Mouse (Mus musculus): Measurements from ENCODE around the gene Nfe2. TPM values are rescaled to one million over a fixed set of nuclear protein-coding genes. Genes with fewer than 3 reads are reported as not detected.

Gene Nfe2
- polyA plus RNA-seq, 1 experiment, result 8.9 TPM

DNA sequence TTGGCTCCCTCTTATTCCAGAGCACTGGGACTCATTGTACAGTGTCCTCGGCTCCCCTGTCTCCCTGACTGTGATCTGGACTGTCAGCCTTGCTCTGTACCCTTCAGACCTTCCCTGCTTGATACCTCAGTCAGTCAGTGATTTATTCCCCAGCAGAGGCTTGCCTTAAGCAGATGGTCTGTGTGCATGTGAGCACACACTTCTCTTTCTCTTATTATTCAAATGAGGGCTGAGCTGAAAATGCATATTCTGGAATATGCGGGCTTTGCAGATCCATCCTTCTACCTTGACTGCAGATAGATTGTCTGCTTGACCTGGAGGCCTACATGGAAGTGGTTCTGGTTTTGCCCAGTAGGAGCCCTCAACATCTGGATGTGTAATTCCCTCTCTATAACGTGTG, 39.8 kb upstream of the Nfe2 start:
- Histone ChIP-seq H3K4me1 (ENCODE audit: control insufficient read depth, insufficient read depth, low read length) (peaks cover 6% of the 10 kb centered on the region), H3K27ac (ENCODE audit: control insufficient read depth, insufficient read depth, low read depth, low read length) (no peak overlapping the region)

DNA sequence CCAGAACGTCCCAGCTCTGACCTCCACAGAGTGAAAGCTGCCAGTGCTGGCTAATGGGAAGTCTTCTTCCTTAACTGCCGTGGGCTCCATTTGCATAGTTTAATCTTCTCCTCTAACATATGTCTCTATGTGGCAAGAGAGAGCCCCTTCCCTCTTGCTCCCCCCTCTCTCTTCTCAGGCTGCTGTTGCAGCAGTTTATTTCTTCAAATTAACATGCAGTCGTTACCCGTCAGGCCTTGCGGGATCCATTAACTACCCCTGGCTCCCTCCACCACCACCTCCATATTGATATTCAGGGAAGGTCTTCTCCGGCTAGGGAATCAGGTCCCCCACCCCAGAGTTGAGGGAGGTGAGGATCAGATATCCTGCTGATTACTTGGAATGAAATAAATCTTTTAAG, 39.1 kb upstream of the Nfe2 start:
- Histone ChIP-seq H3K27me3 (ENCODE audit: control insufficient read depth, insufficient read depth, low read length) (no peaks in the 10 kb centered on the region), H3K27ac (ENCODE audit: control insufficient read depth, insufficient read depth, low read depth, low read length) (no peak overlapping the region), H3K4me3 (ENCODE audit: control insufficient read depth, low read depth, low read length) (no peak overlapping the region), H3K4me1 (ENCODE audit: control insufficient read depth, insufficient read depth, low read length) (peaks cover 6% of the 10 kb centered on the region), H3K36me3 (ENCODE audit: control insufficient read depth, insufficient read depth, low read length) (no peaks in the 10 kb centered on the region; the same call in 1 of the 2 replicates)
- TF ChIP-seq CTCF (IDR thresholded peaks at IDR 0.05; ENCODE audit: control insufficient read depth, insufficient read depth, insufficient replicate concordance, low read depth, low read length), result no peak
- TF ChIP-seq POLR2A (IDR thresholded peaks at IDR 0.05; ENCODE audit: control insufficient read depth, low read depth, low read length), result no peak

More for the DNA sequence above, 39.8 kb upstream of the Nfe2 start:
- H3K4me3 ChIP-seq (ENCODE audit: control insufficient read depth, low read depth, low read length), result no peak overlapping the region
- H3K27me3 ChIP-seq (ENCODE audit: control insufficient read depth, insufficient read depth, low read length), result no peaks in the 10 kb centered on the region
- H3K36me3 ChIP-seq (ENCODE audit: control insufficient read depth, insufficient read depth, low read length), result no peaks in the 10 kb centered on the region; the same call in 1 of the 2 replicates
- TF ChIP-seq POLR2A (IDR thresholded peaks at IDR 0.05; ENCODE audit: control insufficient read depth, low read depth, low read length), result no peak

DNA sequence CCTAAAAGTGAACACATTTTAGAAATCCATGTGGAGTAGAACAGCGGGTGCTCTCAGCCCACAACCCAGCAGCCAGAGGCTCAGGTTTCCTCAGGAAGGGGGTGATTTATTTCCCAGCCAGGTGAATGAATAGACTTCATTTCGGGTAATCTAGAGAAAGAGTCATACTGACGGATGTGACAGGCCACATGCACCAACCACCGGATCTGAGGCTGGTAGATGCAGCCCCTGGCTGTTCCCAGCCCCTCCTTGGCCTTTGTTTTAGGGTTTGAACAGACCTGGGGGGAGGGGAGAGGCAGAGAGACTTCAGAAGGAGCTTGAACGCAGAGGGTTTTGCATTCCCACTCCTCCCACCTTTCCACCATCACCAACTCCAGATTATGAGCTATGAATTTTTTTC, 37.6 kb upstream of the Nfe2 start:
- peaks cover 6% of the 10 kb centered on the region for H3K4me1 ChIP-seq (ENCODE audit: control insufficient read depth, insufficient read depth, low read length)
- no peak for TF ChIP-seq POLR2A (IDR thresholded peaks at IDR 0.05; ENCODE audit: control insufficient read depth, low read depth, low read length)
- no peak for TF ChIP-seq CTCF (IDR thresholded peaks at IDR 0.05; ENCODE audit: control insufficient read depth, insufficient read depth, insufficient replicate concordance, low read depth, low read length)
- H3K27ac ChIP-seq (ENCODE audit: control insufficient read depth, insufficient read depth, low read depth, low read length), result no peak overlapping the region
- H3K36me3 ChIP-seq (ENCODE audit: control insufficient read depth, insufficient read depth, low read length), result peaks cover 2% of the 10 kb centered on the region
- H3K27me3 ChIP-seq (ENCODE audit: control insufficient read depth, insufficient read depth, low read length), result no peaks in the 10 kb centered on the region
- H3K4me3 ChIP-seq (ENCODE audit: control insufficient read depth, low read depth, low read length), result no peak overlapping the region

DNA sequence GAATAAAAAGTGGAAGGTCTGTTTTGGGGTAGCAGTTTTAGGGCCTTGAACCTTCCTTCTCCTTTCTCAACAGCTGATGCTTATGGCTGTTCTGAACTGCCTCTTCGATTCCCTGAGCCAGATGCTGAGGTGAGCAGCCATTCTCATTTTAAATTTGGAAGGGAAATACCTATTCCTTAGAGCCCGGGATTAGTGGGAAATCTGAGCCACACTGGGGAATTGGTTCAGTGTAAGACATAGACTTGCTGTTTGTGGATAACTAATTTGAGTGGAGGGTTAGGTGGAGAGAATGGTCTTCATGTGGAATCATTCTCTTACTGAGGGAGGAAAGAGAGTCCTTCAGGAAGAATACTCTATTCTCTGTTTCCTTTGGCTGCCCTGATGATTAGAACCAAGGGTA, 36.4 kb upstream of the Nfe2 start:
- Histone ChIP-seq H3K27ac (ENCODE audit: control insufficient read depth, insufficient read depth, low read depth, low read length) (no peak overlapping the region), H3K4me1 (ENCODE audit: control insufficient read depth, insufficient read depth, low read length) (peaks cover 3% of the 10 kb centered on the region), H3K36me3 (ENCODE audit: control insufficient read depth, insufficient read depth, low read length) (peaks cover 2% of the 10 kb centered on the region), H3K27me3 (ENCODE audit: control insufficient read depth, insufficient read depth, low read length) (no peaks in the 10 kb centered on the region), H3K4me3 (ENCODE audit: control insufficient read depth, low read depth, low read length) (no peak overlapping the region)
- no peak for TF ChIP-seq CTCF (IDR thresholded peaks at IDR 0.05; ENCODE audit: control insufficient read depth, insufficient read depth, insufficient replicate concordance, low read depth, low read length)
- no peak for TF ChIP-seq POLR2A (IDR thresholded peaks at IDR 0.05; ENCODE audit: control insufficient read depth, low read depth, low read length)

DNA sequence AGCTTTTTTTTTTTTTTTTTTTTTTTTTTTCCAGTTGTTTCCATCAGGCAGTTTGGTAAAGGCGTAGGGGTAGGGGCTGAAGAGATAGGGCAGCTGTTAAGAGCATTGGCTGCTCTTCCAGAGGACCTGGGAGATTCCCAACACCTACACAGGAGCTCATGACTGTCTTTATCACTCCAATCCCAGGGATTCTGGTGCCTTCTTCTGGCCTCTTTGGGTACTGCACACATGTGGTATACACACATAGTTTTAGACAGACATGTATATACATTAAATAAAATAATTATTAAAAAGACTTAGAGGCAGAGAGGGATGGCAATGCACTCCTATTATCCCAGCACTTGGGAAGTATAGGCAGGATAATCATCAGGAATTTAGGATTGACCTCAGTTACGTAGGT, 35.2 kb upstream of the Nfe2 start:
- H3K4me3 ChIP-seq (ENCODE audit: control insufficient read depth, low read depth, low read length), result no peak overlapping the region
- TF ChIP-seq POLR2A (IDR thresholded peaks at IDR 0.05; ENCODE audit: control insufficient read depth, low read depth, low read length), result no peak
- TF ChIP-seq CTCF (IDR thresholded peaks at IDR 0.05; ENCODE audit: control insufficient read depth, insufficient read depth, insufficient replicate concordance, low read depth, low read length), result no peak
- H3K4me1 ChIP-seq (ENCODE audit: control insufficient read depth, insufficient read depth, low read length), result no peaks in the 10 kb centered on the region
- H3K27me3 ChIP-seq (ENCODE audit: control insufficient read depth, insufficient read depth, low read length), result no peaks in the 10 kb centered on the region
- peaks cover 2% of the 10 kb centered on the region for H3K36me3 ChIP-seq (ENCODE audit: control insufficient read depth, insufficient read depth, low read length)
- no peak overlapping the region for H3K27ac ChIP-seq (ENCODE audit: control insufficient read depth, insufficient read depth, low read depth, low read length)

DNA sequence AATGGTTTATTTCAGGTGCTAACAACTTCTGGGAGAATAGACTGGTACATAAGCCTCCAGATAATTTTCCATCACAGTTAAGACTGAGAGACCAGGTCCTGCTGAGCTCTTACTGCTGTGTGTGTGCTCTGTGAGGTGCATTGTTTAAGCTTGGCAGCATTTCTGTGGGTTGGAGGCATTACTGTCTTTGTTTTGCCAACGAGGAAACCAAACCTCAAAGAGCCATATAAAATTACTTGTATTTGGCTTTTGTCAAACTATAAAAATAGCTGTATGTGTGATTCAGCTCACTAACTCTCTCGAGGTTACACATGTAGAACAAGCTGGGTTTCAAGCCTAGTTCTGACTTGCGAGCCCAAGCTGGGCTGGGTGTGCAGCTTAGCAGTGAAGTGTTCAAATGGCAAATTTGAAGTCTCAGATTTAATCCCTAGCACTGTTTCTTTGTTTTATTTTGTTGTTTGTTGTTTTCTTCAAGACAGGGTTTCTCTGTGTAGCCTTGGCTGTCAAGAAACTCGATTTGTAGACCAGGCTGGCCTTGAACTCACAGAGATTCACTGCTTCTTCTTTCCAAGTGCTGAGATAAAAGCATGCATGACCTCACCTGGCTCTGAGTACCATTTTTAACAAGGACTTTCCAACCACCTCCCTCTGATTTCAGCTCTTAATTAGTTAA, 34.6 kb upstream of the Nfe2 start:
- Histone ChIP-seq H3K27me3 (ENCODE audit: control insufficient read depth, insufficient read depth, low read length) (no peaks in the 10 kb centered on the region), H3K36me3 (ENCODE audit: control insufficient read depth, insufficient read depth, low read length) (peaks cover 2% of the 10 kb centered on the region), H3K27ac (ENCODE audit: control insufficient read depth, insufficient read depth, low read depth, low read length) (no peak overlapping the region), H3K4me1 (ENCODE audit: control insufficient read depth, insufficient read depth, low read length) (no peaks in the 10 kb centered on the region), H3K4me3 (ENCODE audit: control insufficient read depth, low read depth, low read length) (no peak overlapping the region)
- no peak for TF ChIP-seq POLR2A (IDR thresholded peaks at IDR 0.05; ENCODE audit: control insufficient read depth, low read depth, low read length)
- TF ChIP-seq CTCF (IDR thresholded peaks at IDR 0.05; ENCODE audit: control insufficient read depth, insufficient read depth, insufficient replicate concordance, low read depth, low read length), result no peak

DNA sequence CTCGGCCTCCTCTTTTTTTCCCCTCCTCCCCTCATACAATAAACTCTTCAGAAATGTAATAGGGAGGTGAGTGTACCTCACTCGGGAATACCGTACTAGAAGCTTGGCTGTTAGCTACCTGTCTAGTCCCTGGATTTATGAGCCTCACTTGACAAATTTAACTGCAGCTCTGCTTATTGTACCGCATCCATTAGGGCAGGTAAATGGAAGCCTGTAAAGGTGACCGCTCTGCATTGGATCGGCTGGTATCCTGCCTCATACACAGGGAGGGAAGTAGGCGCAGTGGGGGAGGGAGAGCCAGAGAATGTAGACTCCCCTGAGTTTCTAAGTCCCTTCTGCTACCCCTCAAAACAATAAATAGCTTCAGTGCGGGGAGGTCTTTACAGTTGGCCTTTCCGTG, 32.6 kb upstream of the Nfe2 start:
- TF ChIP-seq POLR2A (IDR thresholded peaks at IDR 0.05; ENCODE audit: control insufficient read depth, low read depth, low read length) (no peak), CTCF (IDR thresholded peaks at IDR 0.05; ENCODE audit: control insufficient read depth, insufficient read depth, insufficient replicate concordance, low read depth, low read length) (no peak)
- Histone ChIP-seq H3K27ac (ENCODE audit: control insufficient read depth, insufficient read depth, low read depth, low read length) (no peak overlapping the region), H3K36me3 (ENCODE audit: control insufficient read depth, insufficient read depth, low read length) (peaks cover 2% of the 10 kb centered on the region), H3K4me1 (ENCODE audit: control insufficient read depth, insufficient read depth, low read length) (no peaks in the 10 kb centered on the region), H3K4me3 (ENCODE audit: control insufficient read depth, low read depth, low read length) (peak overlapping the region; percentile 16; the same call in 1 of the 2 replicates), H3K27me3 (ENCODE audit: control insufficient read depth, insufficient read depth, low read length) (no peaks in the 10 kb centered on the region)

Data from testis, adult 2 months (tissue).